Mouse (Mus musculus): ENCODE measurements around the gene Cit.

The Cit gene

DNA sequence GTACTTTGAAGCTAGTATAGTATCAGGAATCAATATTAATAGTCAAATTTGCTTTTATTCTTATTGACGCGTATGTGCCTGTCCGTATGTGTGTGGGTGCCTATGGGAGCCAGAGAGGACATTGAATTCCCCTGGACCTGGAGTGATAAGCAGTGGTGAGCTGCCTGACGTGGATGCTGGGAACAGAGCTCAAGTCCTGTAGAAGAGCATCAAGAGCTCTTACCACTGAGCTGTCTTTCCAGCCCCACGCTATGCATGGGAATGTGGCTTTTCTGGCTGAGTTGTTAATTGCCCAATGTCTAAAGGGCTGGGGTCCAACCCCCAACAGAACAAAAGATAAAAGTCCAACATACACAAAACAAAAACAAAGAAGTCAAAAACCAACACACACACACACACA, 131.4 kb downstream of the Cit start:
- DNase-seq = no peak

DNA sequence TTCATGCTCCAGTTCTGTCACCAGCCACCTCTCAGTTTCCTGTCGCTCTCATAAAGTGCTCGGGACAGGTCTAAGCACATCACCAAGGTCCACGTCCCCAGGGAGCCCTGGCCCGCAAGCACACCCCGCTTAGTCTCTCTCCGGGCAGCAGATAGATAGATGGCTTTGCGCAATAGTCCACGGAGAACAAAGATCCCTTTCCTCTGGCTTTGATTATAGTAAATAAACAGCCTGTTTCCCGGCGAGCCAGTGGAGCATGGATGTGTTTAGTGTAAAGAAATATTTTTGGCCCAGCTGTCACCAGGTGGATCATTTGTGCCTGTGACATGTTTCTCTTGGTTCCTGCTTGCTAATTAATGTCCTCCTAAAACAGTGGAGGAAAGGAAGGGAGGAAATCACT, 132.2 kb downstream of the Cit start:
- DNase-seq = no peak

DNA sequence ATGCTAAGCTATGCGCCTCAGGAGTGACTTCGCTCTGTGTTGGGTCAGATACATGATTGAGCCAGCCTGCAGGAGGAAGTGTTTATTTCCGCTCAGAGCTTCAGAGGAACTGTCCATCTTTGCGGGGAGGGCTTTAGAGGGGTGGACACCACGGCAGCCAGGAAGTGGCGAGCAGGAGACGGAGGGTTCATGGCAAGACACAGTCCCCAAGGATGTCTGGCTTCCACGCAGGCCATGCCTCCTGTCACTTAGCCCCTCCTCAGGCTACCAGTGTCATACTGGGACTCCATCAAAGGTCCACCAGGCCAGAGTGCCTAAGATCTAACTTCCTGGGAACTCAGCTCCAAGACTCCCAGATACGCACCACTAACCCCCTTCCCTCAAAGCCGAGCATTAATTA, 132.7 kb downstream of the Cit start:
- DNase-seq = peak in 1 of 2 experiments; percentile 5

DNA sequence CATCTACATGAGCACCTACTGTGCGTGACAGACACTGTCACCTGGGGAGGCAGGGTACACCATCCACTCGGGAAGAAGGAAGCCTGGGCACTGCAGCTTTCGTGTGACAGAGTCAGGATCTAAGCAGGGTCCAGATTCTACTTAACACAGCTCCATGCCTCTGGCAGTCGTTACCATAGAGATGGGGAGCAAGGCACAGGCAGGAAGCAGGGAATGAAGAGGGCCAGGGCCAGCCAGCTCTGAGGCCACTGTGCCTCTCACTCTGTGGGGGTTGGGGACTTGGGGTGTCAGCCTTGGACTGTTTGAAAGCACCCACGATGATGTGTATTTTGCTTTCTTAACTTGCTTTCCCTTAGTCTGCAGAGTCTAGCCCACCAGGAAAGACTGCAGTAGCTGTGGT, 133.2 kb downstream of the Cit start:
- no peak for DNase-seq

DNA sequence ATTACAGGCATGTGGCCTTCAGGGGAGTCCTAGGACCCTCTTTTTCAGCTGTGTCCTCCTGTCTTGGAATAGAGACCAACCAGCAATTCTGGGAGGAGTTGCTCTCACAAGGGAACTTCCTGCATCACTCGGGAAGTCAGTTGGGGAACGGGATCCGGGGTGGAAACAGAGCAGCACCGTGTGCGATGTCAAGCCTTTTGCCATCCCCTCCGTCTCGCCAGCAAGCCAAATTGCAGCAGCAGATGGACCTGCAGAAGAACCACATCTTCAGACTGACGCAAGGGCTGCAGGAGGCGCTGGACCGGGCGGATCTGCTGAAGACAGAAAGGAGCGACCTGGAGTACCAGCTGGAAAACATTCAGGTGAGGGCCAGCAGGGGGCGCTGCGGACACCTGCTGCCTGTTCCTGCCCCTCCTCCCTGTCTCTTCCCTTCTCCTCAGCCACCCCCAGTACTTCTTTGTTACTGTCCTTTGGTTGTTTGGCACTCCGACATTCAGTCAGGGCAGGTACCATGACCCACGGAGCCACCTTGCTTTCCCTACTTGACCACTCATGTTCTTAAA, 134.1 kb downstream of the Cit start:
- DNase-seq = peak in 1 of 2 experiments; percentile 19

DNA sequence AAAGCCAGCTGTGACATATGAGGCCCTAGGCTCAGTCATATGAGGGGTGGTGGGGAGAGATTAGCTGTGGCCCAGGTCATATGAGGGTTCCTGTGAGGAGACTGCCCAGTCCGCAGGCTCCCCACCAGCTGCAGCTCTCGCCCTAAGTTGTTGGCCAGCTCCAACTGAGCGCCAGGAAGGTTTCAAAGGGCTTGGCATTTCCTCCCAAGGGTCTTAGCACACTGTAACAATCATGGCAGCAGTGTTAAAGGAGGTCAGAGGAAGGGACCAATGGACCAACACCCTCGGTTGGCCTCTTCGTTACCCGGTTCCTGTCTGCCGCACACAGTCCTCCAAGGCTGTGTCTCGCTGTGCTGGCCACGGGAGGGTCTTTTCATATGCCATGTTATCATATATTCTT, 135.5 kb downstream of the Cit start:
- no peak for DNase-seq

DNA sequence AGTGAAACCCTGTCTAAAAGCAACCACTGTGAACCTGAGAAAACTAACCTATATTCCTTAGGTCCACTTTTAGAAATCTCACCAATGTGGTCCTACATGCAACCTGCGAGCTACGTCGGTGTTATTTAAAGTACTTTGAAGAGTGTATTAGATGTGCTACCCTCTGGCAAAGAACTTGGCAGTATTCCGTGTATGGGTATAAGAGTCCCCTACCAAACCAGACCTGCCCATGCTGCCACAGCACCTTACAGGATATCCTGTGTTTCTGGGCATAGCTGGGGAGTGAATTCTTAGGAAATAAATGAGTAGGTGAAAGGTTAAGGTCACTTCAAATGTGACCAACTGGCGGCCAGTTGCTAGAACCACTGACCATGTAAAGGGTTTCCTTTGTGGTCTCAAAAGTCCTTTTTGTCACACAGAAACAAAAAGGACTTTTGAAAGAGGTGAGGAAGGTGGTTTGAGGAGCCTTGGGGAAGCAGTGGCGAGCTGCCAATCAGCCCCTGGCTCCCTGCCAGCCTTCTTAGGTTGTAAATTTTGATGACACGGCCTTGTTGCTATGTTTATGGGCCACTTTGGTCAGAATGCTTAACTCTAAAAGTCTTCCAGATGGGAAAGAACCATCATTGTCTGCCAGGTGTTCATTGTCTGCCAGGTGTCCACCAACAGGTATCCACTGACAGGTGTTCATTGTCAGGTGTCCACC, 137.7 kb downstream of the Cit start:
- no peak for DNase-seq

DNA sequence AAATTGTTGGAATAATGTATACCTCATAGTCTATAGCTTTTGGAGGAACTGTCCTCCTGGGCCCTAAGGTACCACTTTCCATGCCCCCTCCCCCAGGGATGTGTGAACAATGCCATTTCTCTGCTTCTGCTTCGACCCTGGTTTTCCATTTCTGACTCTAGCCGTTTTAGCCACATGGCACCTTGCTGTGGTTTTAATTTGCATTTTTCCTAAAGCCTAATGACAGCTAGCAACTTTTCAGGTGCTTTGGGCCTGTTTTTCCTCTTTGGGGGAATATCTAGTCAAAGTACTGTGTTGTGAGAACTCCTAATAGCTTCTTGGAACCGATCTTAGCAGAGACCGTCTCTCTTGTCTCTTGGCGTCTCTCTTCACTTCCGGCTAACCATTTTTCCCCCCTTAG, 139.3 kb downstream of the Cit start:
- no peak for DNase-seq

DNA sequence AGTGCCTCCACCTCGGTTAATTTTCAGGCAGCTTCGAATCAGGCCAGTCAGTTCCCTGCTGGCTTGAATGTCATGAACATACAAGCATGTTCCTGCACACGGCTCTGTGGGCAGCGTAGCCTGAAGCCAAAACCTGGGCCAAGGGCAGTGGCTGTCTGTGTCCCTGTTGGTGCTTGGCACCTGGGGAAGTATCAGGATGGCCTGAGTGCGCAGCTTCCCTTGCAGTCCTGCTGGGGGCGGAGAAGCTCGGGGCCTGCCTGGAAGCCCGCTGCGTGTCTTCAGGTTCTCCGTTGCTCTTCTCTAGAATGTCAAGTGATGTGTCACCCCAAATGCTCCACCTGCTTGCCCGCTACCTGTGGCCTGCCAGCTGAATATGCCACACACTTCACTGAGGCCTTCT, 140.0 kb downstream of the Cit start:
- DNase-seq = no peak

DNA sequence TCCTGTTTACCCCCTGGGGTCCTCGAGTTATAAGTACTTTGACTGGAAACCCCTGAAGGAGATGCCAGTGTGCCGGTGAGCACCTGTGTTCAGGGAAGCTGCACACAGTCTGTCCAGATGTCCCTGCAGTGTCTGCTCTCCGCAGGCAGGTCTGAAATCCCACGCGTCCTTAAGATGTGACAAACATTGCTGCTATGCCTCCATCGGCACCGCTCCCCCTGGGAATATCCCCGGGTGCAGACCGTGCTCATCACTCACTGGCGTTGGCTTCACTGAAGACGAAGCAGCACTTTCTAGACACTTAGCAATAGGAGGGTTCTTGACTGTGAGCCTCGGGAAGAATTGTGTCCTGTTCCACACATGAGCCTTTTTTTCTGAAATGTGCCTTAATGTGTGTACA, 142.2 kb downstream of the Cit start:
- DNase-seq = no peak

DNA sequence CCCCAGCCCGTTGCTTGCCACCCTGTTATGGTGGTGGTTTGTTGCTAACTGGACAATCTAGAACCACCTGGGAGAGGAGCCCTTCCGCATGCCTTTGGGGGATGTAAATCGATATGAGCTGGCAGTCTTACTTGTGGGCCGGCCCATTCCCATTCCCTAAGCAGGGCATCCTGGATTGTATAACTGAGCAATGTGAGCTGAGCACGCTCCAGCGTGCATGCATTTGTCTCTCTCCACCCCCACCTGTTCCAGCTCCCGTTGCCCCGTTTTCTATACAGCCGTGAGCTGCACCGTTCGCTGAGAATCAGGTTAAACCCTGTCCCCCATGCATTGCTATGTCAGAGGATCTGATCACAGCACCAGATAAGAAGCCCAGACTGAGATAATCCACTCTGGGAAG, 146.6 kb downstream of the Cit start:
- no peak for DNase-seq

DNA sequence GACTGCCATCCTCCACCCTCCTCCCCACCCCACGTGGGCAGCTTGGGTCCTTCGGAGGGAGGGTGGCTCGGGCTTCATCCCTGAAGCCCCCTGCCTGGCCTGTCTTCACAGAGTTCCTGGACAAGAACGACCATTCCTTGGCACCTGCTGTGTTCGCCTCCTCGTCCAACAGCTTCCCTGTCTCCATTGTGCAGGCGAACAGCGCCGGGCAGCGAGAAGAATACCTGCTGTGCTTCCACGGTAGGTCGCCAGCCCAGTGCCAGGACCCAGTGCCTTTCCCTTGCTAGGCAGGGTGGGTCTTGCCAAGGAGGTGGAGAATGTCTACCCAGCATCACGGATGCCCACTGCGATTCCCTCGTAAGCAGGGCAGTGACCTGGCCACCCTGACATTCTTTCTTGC, 149.0 kb downstream of the Cit start:
- DNase-seq = no peak

DNA sequence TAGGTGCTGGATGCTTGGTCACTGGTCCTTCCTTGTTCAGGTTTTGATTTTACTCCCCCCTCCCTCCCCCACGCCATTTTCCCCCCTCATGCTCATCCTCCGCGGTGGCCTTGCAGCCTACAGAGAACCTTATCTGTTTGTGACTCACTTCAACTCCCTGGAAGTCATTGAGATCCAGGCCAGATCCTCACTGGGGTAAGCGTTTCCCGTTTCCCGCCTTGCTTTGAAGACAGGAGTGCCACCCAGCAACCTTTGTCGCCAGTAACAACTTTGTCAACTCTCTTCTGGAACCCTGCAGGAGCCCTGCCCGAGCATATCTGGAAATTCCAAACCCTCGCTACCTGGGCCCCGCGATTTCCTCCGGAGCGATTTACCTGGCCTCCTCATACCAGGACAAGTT, 152.3 kb downstream of the Cit start:
- DNase-seq = no peak

DNA sequence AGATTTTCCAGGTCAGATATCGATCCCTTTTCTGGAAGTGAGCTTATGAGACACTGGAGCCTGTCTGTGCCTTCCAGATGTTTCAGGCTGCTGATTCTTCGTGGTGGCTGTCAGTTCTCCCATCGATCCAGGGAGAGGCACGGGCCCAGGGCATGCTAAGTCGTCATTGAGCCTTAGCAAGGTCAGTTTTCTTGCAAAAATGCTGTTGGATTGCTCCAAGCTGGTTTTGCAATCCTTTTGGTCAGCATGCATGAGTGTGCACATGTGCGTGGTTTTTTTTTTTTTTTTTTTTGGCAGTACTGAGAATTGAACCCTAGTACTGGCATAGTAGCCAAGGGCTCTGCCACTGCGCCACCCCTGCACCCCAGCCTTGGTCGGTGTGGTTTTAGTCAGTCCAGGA, 158.1 kb downstream of the Cit start:
- DNase-seq = no peak

DNA sequence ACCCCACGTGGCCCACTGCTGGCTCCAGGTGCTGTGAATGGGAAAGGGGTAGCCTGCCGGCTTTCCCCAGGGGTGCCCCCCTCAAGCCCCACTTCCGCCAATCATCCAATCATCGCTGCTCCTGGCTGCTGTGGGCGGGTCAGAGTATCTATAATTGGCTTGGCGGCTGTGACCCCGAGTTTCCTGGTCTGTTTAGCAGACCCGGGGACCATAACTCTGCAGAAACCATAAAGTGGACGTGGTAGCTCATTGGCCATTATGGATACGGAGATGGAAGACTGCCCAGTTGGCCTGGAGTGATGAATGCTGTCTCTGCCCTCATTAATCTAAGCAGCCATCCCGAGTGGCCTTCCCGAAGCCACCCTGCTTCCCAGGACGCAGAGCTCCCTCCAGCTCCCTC, 158.7 kb downstream of the Cit start:
- no peak for DNase-seq

DNA sequence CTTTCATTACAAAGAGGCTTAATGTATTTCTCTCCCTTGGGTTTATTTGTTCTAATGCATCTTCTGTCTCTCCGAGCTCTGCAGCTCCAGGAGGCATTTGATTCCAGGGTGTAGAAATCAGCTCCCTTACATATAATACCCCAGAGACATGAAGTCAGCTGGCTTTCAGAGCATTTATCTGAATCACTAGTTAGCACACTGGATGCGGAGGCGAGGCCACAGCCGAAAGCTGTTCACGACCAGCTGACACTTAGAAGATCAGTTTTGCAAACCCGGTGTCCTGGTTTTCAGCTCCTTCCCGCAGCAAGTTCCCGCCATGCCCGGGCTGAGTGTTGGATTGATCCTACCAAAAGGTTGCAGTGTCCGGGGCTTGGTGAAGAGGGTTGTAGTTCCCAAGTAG, 159.2 kb downstream of the Cit start:
- DNase-seq = no peak

DNA sequence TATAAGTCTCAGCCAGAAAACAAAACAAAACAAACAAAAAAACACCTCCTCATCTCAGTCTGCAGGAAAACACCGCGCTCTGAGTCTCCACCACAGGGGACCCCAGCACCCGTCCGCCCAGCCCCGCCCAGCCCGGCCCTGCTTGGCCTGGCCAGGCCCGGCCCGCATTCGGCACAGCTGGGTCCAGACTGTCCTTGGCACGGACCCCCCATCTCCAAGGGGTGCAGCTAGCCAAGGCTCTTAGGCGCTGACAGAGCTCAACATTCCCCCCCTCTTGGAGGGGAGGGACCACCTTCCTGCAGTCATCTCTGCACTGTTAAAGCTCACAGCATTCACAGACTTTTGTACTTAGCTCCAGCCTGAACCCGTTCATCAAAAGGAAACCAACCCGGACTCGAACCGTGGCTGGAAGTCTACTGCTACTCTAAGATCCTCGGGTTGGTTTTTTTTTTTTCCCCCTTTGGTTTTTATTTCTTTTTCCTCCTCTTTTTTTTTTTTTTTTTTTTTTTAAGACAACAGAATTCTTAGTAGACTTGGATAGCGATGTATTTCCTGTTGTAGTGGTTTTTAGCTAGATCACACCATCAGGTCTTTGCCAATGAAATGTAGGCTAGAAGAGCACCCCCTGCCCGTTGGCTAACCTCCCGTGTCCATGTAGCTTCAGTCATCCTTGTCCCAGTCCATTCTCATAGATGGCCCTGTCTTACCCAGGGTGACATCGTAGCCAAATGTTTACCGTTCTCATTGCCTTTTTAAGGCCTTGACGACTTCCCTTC, 161.4 kb downstream of the Cit start:
- DNase-seq = no peak

DNA sequence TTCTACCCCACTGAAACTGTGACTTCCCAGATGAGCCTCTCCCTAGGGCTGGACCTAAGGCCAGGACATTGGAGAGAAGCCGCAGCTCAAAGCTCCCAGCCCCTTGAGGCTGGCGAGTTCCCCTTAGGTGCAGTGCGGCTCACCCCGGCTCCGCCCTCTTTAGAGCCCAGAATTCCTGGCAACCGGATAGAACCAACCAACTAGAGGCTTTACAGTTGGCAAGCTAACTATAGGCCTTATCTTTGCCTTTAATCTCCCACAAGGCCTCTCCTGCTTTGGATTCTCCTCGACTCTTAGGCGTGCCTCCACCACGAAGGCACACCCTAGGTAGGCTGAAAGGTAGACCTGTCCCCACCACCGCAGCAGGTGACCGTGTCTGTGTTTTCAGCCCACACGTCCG, 162.6 kb downstream of the Cit start:
- DNase-seq = no peak

DNA sequence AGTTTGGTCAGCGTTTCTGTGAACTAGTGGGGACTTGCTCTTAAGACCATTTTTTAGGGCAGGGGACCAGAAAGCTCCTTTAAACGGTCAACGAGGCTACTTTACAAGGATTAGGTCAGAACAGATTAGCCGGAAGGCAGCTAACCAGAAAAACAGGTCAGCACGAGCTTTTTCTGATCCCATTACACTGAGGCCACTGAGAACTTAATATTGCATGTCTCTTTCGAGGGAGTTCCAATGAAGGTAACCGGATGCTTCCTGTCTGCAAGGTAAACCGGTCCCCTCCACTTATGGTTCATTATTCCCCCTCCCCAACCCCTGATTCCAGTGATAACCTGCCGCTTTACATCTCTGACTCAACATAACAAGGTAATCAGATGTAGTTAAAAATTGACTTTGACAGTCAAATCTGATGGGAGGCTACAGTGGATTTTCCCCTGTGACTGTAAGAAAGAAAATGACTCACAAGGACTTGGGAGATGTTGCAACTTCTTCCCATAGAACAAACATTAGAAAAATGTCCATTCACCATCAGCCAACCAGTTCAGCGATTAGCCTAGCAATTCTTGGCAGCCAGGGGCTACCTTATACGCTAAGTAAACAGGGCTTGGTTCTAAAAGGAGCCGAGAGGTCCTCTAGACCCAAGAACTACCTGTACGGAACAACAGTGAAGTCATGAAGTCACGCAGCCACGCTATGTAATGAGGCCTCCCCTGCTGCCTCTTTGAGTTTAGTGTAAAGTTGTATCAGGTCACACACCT, 164.2 kb downstream of the Cit start:
- no peak for DNase-seq

DNA sequence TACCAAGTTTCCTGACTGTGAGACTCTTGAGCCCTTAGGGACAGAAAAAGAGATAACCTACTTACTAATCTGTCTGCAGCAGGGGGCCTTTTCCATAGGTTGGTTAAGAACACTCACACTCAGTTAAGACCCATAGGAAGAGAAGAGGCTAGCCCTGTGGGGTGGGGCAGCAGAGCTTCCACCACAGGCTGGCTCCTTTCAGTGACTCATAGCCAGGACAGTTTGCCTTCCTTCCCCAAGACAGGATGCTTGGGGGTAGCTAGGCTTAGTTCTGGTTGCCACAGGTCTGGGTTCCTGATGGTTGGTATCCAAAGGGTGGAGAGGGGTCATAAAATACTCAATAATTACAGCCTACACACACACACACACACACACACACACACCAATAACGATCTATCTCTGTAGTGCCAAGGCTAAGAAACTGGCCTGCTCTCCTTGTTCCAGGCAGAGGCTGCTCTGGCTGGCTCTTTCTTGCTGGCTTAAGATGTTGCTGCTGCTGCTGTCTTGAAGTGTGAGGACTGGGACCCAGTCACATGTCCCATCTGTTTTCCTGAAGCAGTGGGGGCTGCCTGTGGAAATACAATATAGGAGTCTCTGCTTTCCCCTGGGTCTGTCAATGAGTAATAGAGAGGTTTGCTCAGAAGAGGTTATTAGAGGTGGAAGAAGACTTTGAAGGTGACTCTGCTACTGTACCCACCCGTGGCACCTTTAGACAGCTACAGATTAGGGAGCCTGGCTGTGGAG, 165.0 kb downstream of the Cit start:
- no peak for DNase-seq

DNA sequence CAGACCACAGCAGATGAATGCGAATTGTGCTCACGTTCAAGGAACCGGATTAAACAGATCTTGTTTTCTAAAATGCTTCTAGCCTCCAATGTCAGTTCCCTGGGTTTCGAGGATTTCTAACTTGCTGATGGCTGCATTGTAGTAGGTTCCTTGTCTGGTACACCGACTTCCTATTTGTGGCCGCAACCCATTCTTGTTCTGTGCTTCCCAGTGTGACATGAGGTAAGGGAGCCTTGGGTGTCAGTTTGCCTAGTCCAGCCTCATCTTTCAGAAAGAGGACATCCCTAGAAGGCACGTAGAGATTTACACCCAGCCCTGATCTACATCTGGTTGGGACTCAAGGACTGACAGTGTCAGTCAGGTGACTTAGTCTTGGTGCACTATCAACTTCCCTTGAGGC, 166.6 kb downstream of the Cit start:
- DNase-seq = no peak

DNA sequence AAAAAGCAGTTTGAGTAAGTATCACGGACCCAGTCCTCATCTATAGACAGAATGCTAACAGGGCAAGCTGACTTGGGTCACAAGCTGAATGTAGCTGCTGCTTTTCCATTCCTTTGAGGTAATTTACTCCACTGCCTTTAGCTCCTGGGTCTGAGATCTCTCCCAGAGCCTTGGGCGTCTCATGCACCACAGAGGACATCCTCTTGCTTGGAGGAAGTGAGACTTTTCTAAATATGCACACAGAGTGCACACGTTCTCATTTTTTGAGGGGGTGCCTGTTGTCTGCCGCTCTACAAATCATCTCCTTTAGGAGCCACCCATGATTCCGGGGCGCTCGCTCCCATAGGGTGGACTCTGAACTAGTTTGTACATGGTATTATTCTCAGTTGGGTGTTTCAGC, 167.4 kb downstream of the Cit start:
- DNase-seq = no peak

DNA sequence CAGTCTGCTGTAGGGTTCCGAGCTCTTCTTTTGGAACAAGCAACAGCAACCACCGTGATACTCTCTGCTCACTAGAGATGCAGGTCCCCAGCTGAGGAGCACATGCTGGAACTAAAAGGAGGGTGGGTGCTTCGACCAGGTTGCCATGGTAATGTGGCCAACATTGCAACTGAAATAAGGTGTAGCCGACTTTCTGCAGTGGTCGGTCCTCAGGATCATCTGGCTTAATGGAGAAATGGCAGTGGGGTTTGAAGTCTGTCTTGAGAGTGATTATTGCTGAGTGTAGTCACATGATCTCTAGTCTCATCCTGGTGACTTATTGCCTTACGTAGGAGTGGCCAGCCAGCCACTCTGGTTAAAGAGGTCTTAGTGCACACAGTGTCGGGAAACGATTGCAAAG, 168.7 kb downstream of the Cit start:
- no peak for DNase-seq

Measured in spleen, adult 18-20 months (tissue).